Mouse (Mus musculus) macrophage (primary cell): ENCODE results near the gene Rnf157. TPM values are rescaled to one million over a fixed set of nuclear protein-coding genes. Genes with fewer than 3 reads are reported as not detected.

Experiments used
- H3K27ac ChIP-seq: fragments of 350-480 bp; formaldehyde crosslinking; 2 replicates; pipeline ENCODE4 v1.9.0; 2021
- H3K36me3 ChIP-seq: fragments of 350-480 bp; formaldehyde crosslinking; 2 replicates; pipeline ENCODE4 v1.9.0; 2021; ENCODE audit errors: inconsistent target
- H3K4me3 ChIP-seq: fragments of 350-480 bp; formaldehyde crosslinking; 2 replicates; pipeline ENCODE4 v1.9.0; 2021; ENCODE audit errors: inconsistent target
- H3K79me2 ChIP-seq: fragments of 350-480 bp; formaldehyde crosslinking; 2 replicates; pipeline ENCODE4 v1.9.0; 2021; ENCODE audit errors: inconsistent target
- WGBS: methylation state at CpG from one replicate; pipeline ENCODE4 v1.1.7; 2026; ENCODE audit warnings: inconsistent platforms; ENCODE audit not compliant: missing documents; 5-methylcytosine and 5-hydroxymethylcytosine counted together
- polyA plus RNA-seq: library from polyadenylated mRNA; stranded (reverse); fragments of 250-400 nt; gene quantifications from 3 replicates; pipeline ENCODE4 v1.2.4, GENCODE M21; 2018; ENCODE audit warnings: inconsistent platforms

Rnf157 gene
- polyA plus RNA-seq, 1 experiment from 2014 or later: 14.0 TPM

DNA sequence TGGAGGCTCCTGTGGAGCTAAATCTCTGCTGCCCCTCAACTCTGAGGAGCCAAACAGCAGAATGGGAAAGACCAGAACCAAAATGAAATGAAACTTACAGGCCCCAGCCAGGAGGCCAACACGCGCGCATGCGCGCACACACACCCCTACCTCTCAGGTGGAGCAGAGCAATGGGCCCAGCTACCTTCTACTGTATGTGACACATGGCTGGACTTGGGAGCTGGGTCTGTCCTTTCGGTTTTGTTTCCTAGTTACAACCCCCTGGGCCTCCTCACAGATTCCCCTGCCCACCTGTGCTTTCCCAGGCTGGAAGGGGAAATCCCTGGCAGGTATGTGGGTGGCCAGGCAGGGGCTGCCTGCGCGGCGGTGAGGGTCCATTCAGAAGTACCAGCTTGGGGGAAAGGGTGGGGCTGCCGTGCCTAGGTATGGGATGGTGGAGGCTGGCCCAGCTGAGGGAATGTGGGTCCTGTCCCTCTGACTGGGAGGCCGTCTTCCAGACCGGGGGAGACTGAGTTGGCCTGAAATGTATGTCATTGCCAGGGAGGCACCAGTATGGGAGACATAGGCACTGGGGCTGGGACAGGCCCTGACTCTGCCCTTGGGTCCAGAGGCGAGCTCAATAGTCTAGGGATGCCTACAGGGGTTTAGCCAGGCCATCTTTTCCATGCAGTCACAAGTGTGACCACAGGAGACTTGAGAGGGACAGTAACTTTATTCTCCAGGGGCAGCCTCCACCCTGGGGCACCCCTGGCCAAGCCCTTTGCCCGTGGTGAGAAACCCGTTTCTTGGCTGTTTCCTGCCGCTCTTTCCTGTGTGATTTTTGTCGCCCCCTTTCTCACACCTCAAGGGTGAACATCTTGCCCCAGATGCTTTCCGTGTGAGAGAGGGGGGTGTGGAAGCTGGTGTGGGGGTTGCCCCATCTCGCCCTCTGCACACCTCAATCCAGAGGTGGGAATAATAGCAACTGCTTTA, 26.7 kb upstream of the Rnf157 start:
- Histone ChIP-seq H3K27ac (no peak overlapping the region), H3K36me3 (no peaks in the 10 kb centered on the region), H3K4me3 (no peak overlapping the region), H3K79me2 (peaks cover 26% of the 10 kb centered on the region)
- 69% methylated on average over 19 of the region's 19 CpGs for WGBS

DNA sequence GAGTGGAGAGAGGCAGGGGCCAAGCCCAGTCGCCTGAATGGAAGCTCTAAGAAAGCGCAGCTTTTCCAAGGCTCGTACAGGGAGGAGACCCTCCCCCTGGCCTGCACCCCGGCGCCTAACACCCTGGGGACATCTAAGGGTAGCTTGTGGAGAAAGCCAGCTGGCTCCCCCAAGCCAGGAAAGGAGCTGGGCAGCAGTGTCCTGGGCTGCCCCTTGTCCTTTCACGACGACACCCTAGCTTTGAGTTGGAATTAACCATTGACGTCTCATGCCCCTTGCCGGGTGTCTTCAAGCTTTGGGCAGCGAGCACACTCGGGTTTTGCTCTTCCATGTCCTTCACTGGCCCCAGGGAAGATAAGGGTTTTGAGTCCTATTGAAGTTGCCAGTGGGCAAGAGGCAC, 24.7 kb upstream of the Rnf157 start:
- H3K4me3 ChIP-seq: peak overlapping the region; percentile 15
- peak overlapping the region; percentile 98 for H3K27ac ChIP-seq
- WGBS: 88% methylated on average over 7 of the region's 11 CpGs
- H3K79me2 ChIP-seq: peaks cover 26% of the 10 kb centered on the region
- H3K36me3 ChIP-seq: no peaks in the 10 kb centered on the region

DNA sequence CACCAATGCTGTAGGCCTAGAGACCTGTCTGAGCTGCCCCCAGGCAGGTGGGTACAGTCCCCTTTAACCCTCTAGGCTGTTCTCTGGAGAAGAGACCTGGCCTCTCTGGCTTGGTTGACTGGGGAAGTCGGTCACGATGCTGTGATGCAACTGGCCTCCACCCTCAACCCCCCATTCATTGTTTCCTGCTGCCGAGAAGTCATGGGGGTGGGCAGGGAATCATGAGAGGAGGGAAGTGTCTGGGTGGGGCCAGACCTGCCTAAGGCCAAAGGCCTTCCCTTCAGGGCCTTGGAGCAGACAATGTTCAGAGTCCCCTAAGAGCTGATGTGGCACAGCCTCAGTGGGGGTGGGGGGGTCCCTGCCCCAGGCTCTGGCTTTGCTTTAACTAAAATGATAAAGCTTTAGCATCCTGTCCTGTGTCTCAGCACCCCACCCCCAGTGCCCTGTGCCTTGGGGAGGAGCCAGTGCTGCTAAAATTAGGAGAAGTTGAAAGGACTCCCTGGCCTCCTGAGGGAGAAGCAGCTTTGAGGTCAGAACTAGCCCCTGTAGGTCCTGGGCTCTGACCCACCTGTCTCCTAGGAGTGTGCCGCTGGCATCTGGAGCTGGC, 24.0 kb upstream of the Rnf157 start:
- peak overlapping the region; percentile 15 for H3K4me3 ChIP-seq
- peak overlapping the region; percentile 98 for H3K27ac ChIP-seq
- H3K79me2 ChIP-seq: peaks cover 26% of the 10 kb centered on the region
- H3K36me3 ChIP-seq: no peaks in the 10 kb centered on the region
- 10% methylated on average over 4 of the region's 4 CpGs for WGBS

DNA sequence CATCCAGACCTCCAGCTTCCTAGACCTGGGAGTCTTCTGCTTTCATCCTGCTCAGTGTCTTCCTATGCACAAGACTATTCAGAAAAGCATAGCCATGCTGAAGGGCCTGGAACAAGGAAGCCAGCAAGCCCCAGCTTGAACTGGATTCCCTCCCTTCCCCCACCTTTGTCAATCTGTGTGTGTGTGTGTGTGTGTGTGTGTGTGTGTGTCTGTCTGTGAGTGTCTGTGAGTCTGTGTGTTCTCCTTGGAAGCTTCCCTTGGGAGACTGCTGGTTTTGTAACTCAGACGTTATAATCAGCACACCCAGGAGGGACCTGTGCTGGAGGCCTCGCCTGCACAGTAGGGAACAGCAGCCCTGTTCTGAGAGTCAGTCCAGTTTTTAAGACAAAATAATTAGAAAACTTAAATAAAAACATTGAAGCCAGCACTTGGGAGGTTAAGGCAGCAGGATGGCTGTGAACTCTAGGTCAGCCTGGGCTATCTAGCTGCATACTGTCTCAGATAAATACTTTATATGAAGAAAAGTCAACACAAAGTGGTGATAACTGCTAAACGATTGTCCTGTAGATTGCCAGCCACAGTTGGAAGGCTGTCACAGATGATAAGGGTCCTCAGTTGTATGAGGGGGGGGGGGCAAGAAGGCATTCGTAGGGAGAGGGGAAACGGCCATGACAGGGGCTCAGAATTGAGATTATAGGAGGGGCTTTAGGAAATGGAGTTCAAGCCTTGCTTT, 23.3 kb upstream of the Rnf157 start:
- Histone ChIP-seq H3K4me3 (peak overlapping the region; percentile 54; the same call in 1 of the 2 replicates), H3K79me2 (peaks cover 26% of the 10 kb centered on the region), H3K27ac (peak overlapping the region; percentile 98), H3K36me3 (no peaks in the 10 kb centered on the region)
- 24% methylated on average over 5 of the region's 5 CpGs for whole genome bisulfite sequencing

DNA sequence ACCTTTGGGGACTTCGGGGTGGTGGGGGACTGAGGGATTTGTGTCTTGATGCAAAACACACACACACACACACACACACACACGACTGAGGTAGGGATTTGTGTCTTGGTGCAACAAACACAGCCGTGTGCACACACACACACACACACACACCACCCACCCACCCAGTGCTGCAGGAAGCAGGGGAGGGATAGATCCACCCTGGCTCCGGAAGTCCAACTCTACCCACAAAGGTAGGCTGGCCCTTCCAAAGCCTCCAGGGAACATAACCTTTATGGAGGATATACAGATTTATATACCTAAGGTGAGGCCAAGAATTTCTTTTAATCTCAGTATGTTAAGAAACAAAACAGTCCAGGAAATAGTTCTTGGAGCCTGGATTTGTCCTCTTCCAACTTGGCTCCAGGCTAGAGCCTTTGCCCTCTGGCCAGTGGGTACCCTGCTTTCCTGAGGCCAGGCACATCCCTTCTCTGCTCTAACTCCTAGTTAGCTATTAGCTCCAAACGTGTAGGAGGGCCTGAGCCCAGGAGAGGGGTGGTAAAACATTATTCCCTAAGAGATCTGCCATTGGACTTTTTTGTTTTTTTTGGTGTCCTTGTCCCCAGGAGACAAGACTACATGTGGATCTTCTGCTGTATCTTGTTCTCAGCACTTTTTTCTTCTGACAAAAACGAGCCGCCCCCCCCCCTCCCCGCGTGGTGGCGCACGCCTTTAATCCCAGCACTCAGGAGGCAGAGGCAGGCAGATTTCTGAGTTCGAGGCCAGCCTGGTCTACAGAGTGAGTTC, 22.3 kb upstream of the Rnf157 start:
- Histone ChIP-seq H3K36me3 (no peaks in the 10 kb centered on the region), H3K79me2 (peaks cover 26% of the 10 kb centered on the region), H3K4me3 (peak overlapping the region; percentile 54), H3K27ac (peak overlapping the region; percentile 98)
- WGBS: 22% methylated on average over 7 of the region's 12 CpGs

DNA sequence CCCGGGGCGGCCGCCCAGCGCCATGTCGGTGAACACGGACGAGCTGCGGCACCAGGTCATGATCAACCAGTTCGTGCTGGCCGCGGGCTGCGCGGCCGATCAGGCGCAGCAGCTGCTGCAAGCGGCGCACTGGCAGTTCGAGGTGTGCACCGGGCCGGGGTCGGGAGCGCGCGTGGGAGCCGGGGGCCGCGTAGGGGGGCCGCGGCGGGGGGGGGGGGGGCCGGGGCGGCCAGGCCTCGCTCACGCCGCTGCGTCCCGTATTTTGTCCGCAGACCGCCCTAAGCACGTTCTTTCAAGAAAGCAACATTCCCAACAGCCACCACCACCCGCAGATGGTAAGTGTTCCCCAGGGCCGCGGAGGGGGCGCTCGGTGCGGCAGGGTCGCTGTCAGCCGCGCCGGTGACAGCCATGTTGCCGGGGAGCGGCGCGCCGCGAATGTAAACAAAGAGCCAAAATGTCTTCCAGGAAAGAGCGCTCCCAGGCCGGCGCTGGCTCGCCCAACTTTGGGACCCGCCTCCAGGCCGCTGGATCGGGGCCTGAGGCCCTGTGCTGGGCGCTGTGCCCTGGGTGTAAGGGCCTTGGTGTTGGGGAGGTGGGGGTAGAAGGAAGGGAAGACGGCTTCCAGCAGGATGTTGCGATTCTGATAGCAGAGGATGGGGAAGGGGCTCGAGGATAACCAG, 21.6 kb upstream of the Rnf157 start:
- Histone ChIP-seq H3K27ac (peak overlapping the region; percentile 98), H3K79me2 (peaks cover 26% of the 10 kb centered on the region), H3K36me3 (no peaks in the 10 kb centered on the region), H3K4me3 (peak overlapping the region; percentile 54)
- WGBS: under 1% methylated on average over 49 of the region's 67 CpGs

DNA sequence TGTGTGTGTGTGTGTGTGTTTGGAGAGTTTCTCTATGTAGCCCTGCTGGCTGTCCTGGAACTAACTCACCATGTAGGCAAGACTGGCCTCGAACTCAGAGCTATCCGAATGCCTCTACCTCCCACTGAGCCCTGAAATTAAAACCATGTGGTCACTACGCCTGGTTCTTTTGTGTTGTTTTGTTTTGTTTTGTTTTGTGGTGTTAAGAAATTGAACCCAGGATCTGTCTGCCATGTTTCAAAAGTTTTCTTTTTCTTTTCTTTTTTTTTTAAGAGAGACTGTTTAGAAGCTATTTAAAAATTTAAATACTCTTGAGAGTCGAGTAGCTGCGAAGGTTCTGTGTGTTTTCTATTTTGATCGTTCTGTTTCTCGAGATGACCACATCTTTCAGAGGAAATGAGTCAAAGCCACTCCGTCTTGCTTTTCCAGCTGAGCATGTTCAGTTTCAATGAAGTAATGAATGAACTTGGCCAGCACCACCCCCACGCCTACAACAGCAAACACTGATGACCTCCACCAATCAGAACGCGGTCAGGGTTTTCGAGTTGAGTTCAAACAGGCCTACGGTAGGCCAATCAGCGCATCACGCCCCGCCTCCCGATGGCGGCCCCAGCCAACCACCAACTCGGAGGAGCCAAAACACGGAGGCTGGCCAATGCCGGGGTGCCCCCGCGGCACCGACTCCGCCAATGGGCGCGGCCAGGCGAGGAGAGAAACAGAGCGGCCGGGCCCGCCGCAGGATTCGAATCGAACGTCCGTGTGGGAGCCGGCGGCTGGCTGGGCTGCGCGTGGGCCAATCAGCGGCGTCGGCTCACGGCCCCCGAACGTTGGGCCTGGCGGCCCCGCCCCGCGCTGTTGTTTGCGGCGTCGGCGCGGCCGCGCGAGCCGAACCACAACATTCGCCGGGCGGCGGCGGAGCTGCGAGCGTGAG, 20.8 kb upstream of the Rnf157 start, which contains the start of gene Ubald2:
Gene Ubald2, plus strand, starts transcription at position 739 of the 931 bp plus-strand sequence.
- WGBS: 3% methylated on average over 35 of the region's 66 CpGs
- H3K4me3 ChIP-seq: peak within 1 kb of the TSS; percentile 54
- H3K36me3 ChIP-seq: no peaks in the 10 kb centered on the region
- peaks cover 26% of the 10 kb centered on the region for H3K79me2 ChIP-seq
- peak within 1 kb of the TSS; percentile 98 for H3K27ac ChIP-seq

DNA sequence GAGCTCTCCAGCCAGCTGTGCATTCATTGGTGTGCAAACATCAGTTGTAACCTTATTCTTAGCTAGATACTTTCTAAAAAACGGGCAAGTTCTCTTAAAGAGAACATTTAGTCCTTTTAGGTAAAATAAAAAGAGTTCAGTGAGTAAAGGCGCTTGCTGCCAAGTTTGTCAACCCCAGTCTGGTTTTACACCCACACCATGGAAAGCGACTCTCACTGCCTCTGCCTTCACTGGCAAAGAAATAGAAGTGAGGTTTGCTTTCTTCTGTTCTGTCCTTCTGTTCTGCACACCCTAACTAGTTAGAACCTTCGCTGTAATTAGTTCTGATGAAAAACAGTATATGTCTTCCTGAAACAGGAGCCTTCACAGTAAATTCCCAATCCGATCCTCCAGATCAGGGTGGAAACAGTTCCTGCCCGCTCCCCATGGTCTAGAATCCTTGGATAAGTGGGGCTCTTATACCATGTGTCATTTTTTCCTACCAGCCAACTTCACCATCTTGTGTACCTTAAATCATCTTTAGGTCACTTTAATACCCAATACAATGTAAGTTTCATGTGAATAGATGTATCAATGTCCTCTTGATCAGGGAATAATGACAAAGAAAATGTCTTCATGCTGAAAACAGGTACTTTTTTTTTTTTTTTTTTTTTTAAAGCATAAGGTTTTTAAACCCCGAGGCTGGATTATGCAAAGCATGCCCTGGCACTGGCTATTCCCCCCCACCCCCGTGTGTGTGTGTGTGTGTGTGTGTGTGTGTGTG, 19.9 kb upstream of the Rnf157 start:
- H3K36me3 ChIP-seq: no peaks in the 10 kb centered on the region
- H3K79me2 ChIP-seq: peaks cover 24% of the 10 kb centered on the region
- H3K27ac ChIP-seq: peak overlapping the region; percentile 60
- 91% methylated on average over 6 of the region's 8 CpGs for WGBS
- H3K4me3 ChIP-seq: peak overlapping the region; percentile 10; the same call in 1 of the 2 replicates

DNA sequence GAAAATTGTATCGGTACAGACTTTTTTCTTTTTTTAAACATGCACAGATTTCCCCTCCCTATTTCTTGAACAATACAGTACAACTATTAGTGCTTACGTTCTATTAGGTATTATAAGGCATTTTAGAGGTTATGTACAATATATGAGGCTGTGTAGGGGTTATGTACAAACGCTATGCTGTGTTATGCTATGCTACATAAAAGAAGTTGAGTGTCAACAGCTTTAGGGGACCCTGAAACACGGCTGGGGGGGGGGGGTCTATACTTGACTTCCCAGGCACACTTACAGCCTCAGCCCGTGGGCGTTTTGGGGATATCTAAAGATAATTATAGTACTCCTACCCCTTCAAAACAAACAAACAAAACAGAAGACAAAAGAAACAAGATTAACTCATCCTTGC, 19.3 kb upstream of the Rnf157 start:
- Histone ChIP-seq H3K79me2 (peaks cover 18% of the 10 kb centered on the region), H3K36me3 (no peaks in the 10 kb centered on the region), H3K4me3 (no peak overlapping the region), H3K27ac (no peak overlapping the region)
- WGBS: 96% methylated on average over 5 of the region's 6 CpGs

DNA sequence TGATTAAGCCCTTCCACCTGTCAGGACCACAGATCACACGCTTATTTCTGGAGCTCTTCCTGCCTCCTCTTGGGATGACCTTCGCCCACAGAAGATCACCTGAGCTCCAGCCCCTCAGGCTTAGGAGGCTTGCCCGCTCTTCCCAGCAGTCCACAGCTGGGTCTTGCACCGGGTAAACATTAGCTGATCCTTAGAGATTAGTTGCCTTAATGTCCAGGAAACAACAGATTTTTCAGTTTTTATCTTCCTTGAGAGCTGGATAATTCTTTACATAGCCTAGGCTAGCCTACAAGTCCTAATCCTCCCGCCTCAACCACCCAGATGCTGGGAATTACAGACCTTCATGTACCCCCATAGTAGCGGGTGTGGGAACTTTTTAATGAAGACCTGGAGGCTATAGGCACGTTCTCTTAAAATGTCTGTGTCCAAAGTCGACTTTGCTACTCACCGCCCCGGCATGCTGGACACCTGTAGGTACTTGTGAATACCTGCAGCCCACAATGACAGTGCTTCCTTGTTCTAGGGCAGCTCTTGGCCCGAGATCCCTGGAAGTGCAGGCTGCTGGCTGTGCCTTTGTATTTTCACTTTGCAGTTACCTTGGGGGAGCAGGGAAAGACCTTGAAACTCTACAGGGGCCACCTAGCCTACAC, 18.7 kb upstream of the Rnf157 start:
- peaks cover 16% of the 10 kb centered on the region for H3K79me2 ChIP-seq
- no peak overlapping the region for H3K4me3 ChIP-seq
- no peaks in the 10 kb centered on the region for H3K36me3 ChIP-seq
- H3K27ac ChIP-seq: no peak overlapping the region
- 89% methylated on average over 11 of the region's 11 CpGs for WGBS

DNA sequence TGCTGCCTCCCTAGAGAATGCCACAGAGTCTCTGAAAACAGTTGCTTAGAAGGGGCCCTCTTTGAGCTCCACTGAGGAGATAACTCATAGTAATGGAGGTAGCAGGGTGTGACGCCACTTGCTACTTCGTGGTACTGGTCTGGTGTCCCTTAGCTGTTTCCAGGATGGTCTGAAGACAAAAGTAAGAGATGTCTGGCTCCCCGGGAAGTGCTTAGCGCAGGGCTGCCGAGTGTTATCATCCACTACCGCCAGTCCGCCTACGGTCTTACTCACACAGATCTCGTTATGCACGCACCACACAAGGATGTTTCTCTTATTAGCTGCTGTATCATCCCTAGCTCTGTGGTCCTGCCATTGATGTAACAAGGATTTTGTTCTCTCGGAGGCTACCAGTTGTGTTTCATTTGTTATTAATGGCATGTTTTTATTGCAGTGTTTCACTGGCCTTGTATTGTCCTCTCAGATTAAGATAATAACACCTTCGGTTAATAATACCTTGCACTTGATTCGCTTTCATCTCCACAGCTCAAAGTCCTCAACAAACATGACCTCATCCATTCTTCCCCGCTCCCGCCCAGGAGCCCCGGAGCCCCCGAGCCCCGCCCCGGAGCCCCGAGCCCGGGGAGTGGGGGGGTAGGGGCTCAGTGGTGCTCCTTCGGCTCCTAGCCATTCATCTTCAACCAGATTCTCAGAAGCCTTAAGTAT, 18.0 kb upstream of the Rnf157 start:
- H3K36me3 ChIP-seq: no peaks in the 10 kb centered on the region
- peaks cover 13% of the 10 kb centered on the region for H3K79me2 ChIP-seq
- H3K4me3 ChIP-seq: no peak overlapping the region
- 92% methylated on average over 22 of the region's 22 CpGs for WGBS
- H3K27ac ChIP-seq: no peak overlapping the region
